In the genomic region with DNA sequence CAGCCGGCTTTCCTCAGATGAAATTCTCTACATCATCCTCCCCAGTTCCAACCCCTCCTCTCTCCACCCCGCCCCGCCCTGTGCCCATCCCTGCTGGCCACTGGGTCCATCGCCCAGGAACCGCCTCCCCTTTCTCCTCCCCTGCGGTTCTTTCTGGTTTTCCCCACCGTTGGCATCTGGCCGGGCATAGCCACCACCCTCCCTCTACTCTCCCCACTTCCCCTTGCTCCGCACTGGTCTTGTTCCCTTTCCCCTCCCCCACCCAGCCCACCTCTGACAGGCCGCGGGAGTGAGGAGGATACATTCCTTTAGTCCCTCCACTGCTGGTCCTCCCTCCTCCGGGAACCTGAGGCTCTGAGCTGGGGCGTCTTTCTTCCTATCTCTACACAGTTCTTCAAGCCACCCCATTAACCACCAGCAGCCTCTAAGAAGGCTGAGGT, we compare ENCODE assay signal across 8 mouse cellular contexts. TPM values are rescaled to one million over a fixed set of nuclear protein-coding genes. Genes with fewer than 3 reads are reported as not detected.
DNase-seq lines count a peak whose midpoint lies in the region; ATAC-seq and TF ChIP-seq lines count a peak whose summit lies in the region.

No protein-coding gene starts in this region.

- no peak for TF ChIP-seq EP300 in lung, postnatal 0 days (IDR thresholded peaks at IDR 0.05)

- no peaks in the 10 kb centered on the region for H3K79me2 ChIP-seq in liver, adult 2 months (ENCODE audit: control insufficient read depth, insufficient read depth, low read length)

- DNase-seq in lung, postnatal 0 days (ENCODE audit: low spot score): no peak
- DNase-seq in lung, postnatal 4 days: no peak
- DNase-seq in cerebellum, postnatal 14 days: peak; percentile 89 to 92
- peak; percentile 29 for DNase-seq in gastrocnemius, adult 18-20 months (ENCODE audit: low spot score)
- DNase-seq in liver, adult 2 months (ENCODE audit: extremely low read depth, low read depth, low spot score): no peak
- peak; percentile 15 for DNase-seq in skeletal muscle tissue, adult 2 months (ENCODE audit: low read depth, low spot score)
- DNase-seq in layer of hippocampus, postnatal 14 days (ENCODE audit: low spot score in 2 of 2): no peak
- no peak for DNase-seq in yolk sac, embryonic 10.5 days (ENCODE audit: low spot score)

- TF ChIP-seq POLR2A in liver, adult 2 months (IDR thresholded peaks at IDR 0.05; ENCODE audit: extremely low read depth, insufficient read depth, low read length): no peak

- TF ChIP-seq CTCF in lung, postnatal 0 days (IDR thresholded peaks at IDR 0.05): no peak
- TF ChIP-seq CTCF in liver, adult 2 months (IDR thresholded peaks at IDR 0.05; ENCODE audit: low read depth, low read length): no peak

- H3K27me3 ChIP-seq in lung, postnatal 0 days (replicated peaks; ENCODE audit: insufficient read depth, low read length): peaks cover 26% of the 10 kb centered on the region
- H3K27me3 ChIP-seq in liver, adult 2 months (ENCODE audit: control insufficient read depth, insufficient read depth, low read length): peaks cover 15% of the 10 kb centered on the region

- no peak overlapping the region for H3K4me2 ChIP-seq in lung, postnatal 0 days (replicated peaks; ENCODE audit: low read depth, low read length)

- H3K4me3 ChIP-seq in lung, postnatal 0 days (ENCODE audit: low read depth, low read length): no peak overlapping the region
- H3K4me3 ChIP-seq in liver, adult 2 months (ENCODE audit: insufficient read depth, low read depth, low read length): peak overlapping the region; percentile 18; the same call in 1 of the 2 replicates

- no peak overlapping the region for H3K27ac ChIP-seq in lung, postnatal 0 days (ENCODE audit: low read length)
- no peak overlapping the region for H3K27ac ChIP-seq in liver, adult 2 months (replicated peaks; ENCODE audit: insufficient read depth, low read depth, low read length)

- no peaks in the 10 kb centered on the region for H3K9me3 ChIP-seq in lung, postnatal 0 days (ENCODE audit: low read length)

- H3K4me1 ChIP-seq in lung, postnatal 0 days (ENCODE audit: insufficient read depth, low read depth, low read length): no peaks in the 10 kb centered on the region
- no peaks in the 10 kb centered on the region for H3K4me1 ChIP-seq in liver, adult 2 months (ENCODE audit: control insufficient read depth, insufficient read depth, low read length)

- no peak overlapping the region for H3K9ac ChIP-seq in lung, postnatal 0 days (replicated peaks; ENCODE audit: low read depth)
- no peak overlapping the region for H3K9ac ChIP-seq in liver, adult 2 months (ENCODE audit: low read depth, low read length)

- ATAC-seq in lung, postnatal 0 days: peak; percentile 28; the same call in 1 of the 2 replicates

- WGBS in lung, postnatal 0 days: 5% methylated on average over 9 of the region's 13 CpGs
- 11% methylated on average over 13 of the region's 13 CpGs for WGBS in liver, adult 2 months

- no peaks in the 10 kb centered on the region for H3K36me3 ChIP-seq in lung, postnatal 0 days (ENCODE audit: insufficient read depth, low read length)
- H3K36me3 ChIP-seq in liver, adult 2 months (ENCODE audit: control insufficient read depth, insufficient read depth, low read length): no peaks in the 10 kb centered on the region

RNA-seq across cellular contexts. Expression of a gene that starts 1.5 kb away (rescaled TPM):
- 0.26 and 0.39 TPM in 2 replicates for polyA plus RNA-seq in lung, postnatal 0 days (2015; fragmentation: Nextera tagmentation; extraction: Ambion mirVana)
- 1 to 10 TPM; 7.4 to 7.7 TPM for total RNA-seq in gastrocnemius, adult 18-20 months (2021)
- total RNA-seq in liver, adult 2 months (2014; rRNA removed): 3.0 and 6.2 TPM in 2 replicates
- 9.2 and 10.4 TPM in 2 replicates for polyA plus RNA-seq in liver, adult 2 months (2012; rRNA removed)
- 100 to 1,000 TPM; 351 to 367 TPM for total RNA-seq in layer of hippocampus, postnatal 14 days (2021)

RNA-seq across cellular contexts. Expression of a gene that starts 15.3 kb away (rescaled TPM):
- polyA plus RNA-seq in lung, postnatal 0 days (2015; fragmentation: Nextera tagmentation; extraction: Ambion mirVana): 2.1 and 3.4 TPM in 2 replicates
- total RNA-seq in gastrocnemius, adult 18-20 months (2021): under 1 TPM; 0.30 to 0.38 TPM
- total RNA-seq in liver, adult 2 months (2014; rRNA removed): 3.0 and 3.4 TPM in 2 replicates
- 0.12 and 0.44 TPM in 2 replicates for polyA plus RNA-seq in liver, adult 2 months (2012; rRNA removed)
- 1 to 10 TPM; 2.9 to 4.0 TPM for total RNA-seq in layer of hippocampus, postnatal 14 days (2021)

RNA-seq across cellular contexts. Expression of a gene that starts 32.4 kb away (rescaled TPM):
- polyA plus RNA-seq in lung, postnatal 0 days (2015; fragmentation: Nextera tagmentation; extraction: Ambion mirVana): 0.36 and 0.70 TPM in 2 replicates
- total RNA-seq in gastrocnemius, adult 18-20 months (2021): 1 to 10 TPM; 2.9 to 3.0 TPM
- 0.87 and 0.92 TPM in 2 replicates for total RNA-seq in liver, adult 2 months (2014; rRNA removed)
- 4.1 and 5.2 TPM in 2 replicates for polyA plus RNA-seq in liver, adult 2 months (2012; rRNA removed)
- total RNA-seq in layer of hippocampus, postnatal 14 days (2021): 10 to 100 TPM; 76.9 to 81.4 TPM

Comparison
In these comparisons a context has a peak if more than half of its experiments do, and no peak if none do; other contexts are left out.
1. DNase-seq: peak in cerebellum, postnatal 14 days (2 of 2), gastrocnemius, adult 18-20 months (single experiment) and skeletal muscle tissue, adult 2 months (single experiment); none in lung, postnatal 0 days (single experiment), lung, postnatal 4 days (0 of 2), liver, adult 2 months (single experiment), layer of hippocampus, postnatal 14 days (0 of 2) and yolk sac, embryonic 10.5 days (single experiment).
2. RNA of a gene that starts 1.5 kb away (total RNA-seq): 351 to 367 TPM in layer of hippocampus, postnatal 14 days; 7.4 to 7.7 TPM in gastrocnemius, adult 18-20 months and 3.0 to 6.2 TPM in liver, adult 2 months; every median in the first group is over 10 times any median in the second.
3. RNA of a gene that starts 32.4 kb away (total RNA-seq): 76.9 to 81.4 TPM in layer of hippocampus, postnatal 14 days; 2.9 to 3.0 TPM in gastrocnemius, adult 18-20 months and 0.87 to 0.92 TPM in liver, adult 2 months; every median in the first group is over 10 times any median in the second.